Mouse (Mus musculus): ENCODE data around the gene Hemk1. TPM values are rescaled to one million over a fixed set of nuclear protein-coding genes. Genes with fewer than 3 reads are reported as not detected.

The Hemk1 gene
- polyA plus RNA-seq, 1 experiment from 2014 or later = 19.2 TPM

GRCm38 (mm10) chr9:107370106-107370463 is 31.9 kb upstream of the Hemk1 start:
- H3K27ac ChIP-seq (ENCODE audit: low read length) = peak overlapping the region; percentile 60
- ATAC-seq = no peak
- 8% methylated on average over 4 of the region's 4 CpGs for WGBS

GRCm38 (mm10) chr9:107369270-107370105 is 31.3 kb upstream of the Hemk1 start:
- no peaks in the 10 kb centered on the region for H3K9me3 ChIP-seq (replicated peaks; ENCODE audit: control insufficient read depth, low read length, poor library complexity, severe bottlenecking)
- peaks cover 7% of the 10 kb centered on the region for H3K4me1 ChIP-seq (ENCODE audit: control insufficient read depth, insufficient read depth, low read length)
- no peak overlapping the region for H3K4me2 ChIP-seq (ENCODE audit: low read length)
- WGBS = 31% methylated on average over 10 of the region's 10 CpGs
- H3K27me3 ChIP-seq (ENCODE audit: control insufficient read depth, insufficient read depth, low read depth, low read length) = no peaks in the 10 kb centered on the region
- peak; percentile 44; the same call in 1 of the 2 replicates for ATAC-seq
- no peak overlapping the region for H3K4me3 ChIP-seq (ENCODE audit: low read depth, low read length)
- H3K27ac ChIP-seq (ENCODE audit: low read length) = peak overlapping the region; percentile 60
- no peaks in the 10 kb centered on the region for H3K36me3 ChIP-seq (ENCODE audit: control insufficient read depth, insufficient read depth, low read length)
- H3K9ac ChIP-seq (ENCODE audit: low read depth, low read length) = no peak overlapping the region

More at GRCm38 (mm10) chr9:107370106-107370463, 31.9 kb upstream of the Hemk1 start:
- H3K27me3 ChIP-seq (ENCODE audit: control insufficient read depth, insufficient read depth, low read depth, low read length) = no peaks in the 10 kb centered on the region
- H3K36me3 ChIP-seq (ENCODE audit: control insufficient read depth, insufficient read depth, low read length) = no peaks in the 10 kb centered on the region
- H3K9ac ChIP-seq (ENCODE audit: low read depth, low read length) = no peak overlapping the region
- no peaks in the 10 kb centered on the region for H3K9me3 ChIP-seq (replicated peaks; ENCODE audit: control insufficient read depth, low read length, poor library complexity, severe bottlenecking)
- H3K4me1 ChIP-seq (ENCODE audit: control insufficient read depth, insufficient read depth, low read length) = peaks cover 7% of the 10 kb centered on the region
- H3K4me2 ChIP-seq (ENCODE audit: low read length) = no peak overlapping the region
- H3K4me3 ChIP-seq (ENCODE audit: low read depth, low read length) = no peak overlapping the region

- H3K4me2 ChIP-seq (ENCODE audit: low read length) = no peak overlapping the region
- no peak for ATAC-seq
- H3K9me3 ChIP-seq (replicated peaks; ENCODE audit: control insufficient read depth, low read length, poor library complexity, severe bottlenecking) = no peaks in the 10 kb centered on the region
- WGBS = 94% methylated on average over 1 of the region's 1 CpGs
- H3K27ac ChIP-seq (ENCODE audit: low read length) = 0 out of 2 replicates have a peak overlapping the region, but pooled peaks have one; percentile 22
- no peak overlapping the region for H3K9ac ChIP-seq (ENCODE audit: low read depth, low read length)
- H3K27me3 ChIP-seq (ENCODE audit: control insufficient read depth, insufficient read depth, low read depth, low read length) = no peaks in the 10 kb centered on the region
- no peaks in the 10 kb centered on the region for H3K36me3 ChIP-seq (ENCODE audit: control insufficient read depth, insufficient read depth, low read length)
- no peak overlapping the region for H3K4me3 ChIP-seq (ENCODE audit: low read depth, low read length)
- peaks cover 7% of the 10 kb centered on the region for H3K4me1 ChIP-seq (ENCODE audit: control insufficient read depth, insufficient read depth, low read length)
Observed at GRCm38 (mm10) chr9:107368302-107368701, 30.2 kb upstream of the Hemk1 start.

- WGBS = 2% methylated on average over 3 of the region's 3 CpGs
- Histone ChIP-seq H3K36me3 (ENCODE audit: control insufficient read depth, insufficient read depth, low read length) (no peaks in the 10 kb centered on the region), H3K27ac (ENCODE audit: low read length) (no peak overlapping the region), H3K4me1 (ENCODE audit: control insufficient read depth, insufficient read depth, low read length) (peaks cover 7% of the 10 kb centered on the region), H3K4me3 (ENCODE audit: low read depth, low read length) (no peak overlapping the region), H3K9ac (ENCODE audit: low read depth, low read length) (no peak overlapping the region), H3K4me2 (ENCODE audit: low read length) (no peak overlapping the region), H3K9me3 (replicated peaks; ENCODE audit: control insufficient read depth, low read length, poor library complexity, severe bottlenecking) (no peaks in the 10 kb centered on the region), H3K27me3 (ENCODE audit: control insufficient read depth, insufficient read depth, low read depth, low read length) (no peaks in the 10 kb centered on the region)
- ATAC-seq = no peak
Observed at GRCm38 (mm10) chr9:107366644-107367043, 28.5 kb upstream of the Hemk1 start.

GRCm38 (mm10) chr9:107360989-107361388 is 22.8 kb upstream of the Hemk1 start:
- no peak overlapping the region for H3K27ac ChIP-seq (ENCODE audit: low read length)
- H3K27me3 ChIP-seq (ENCODE audit: control insufficient read depth, insufficient read depth, low read depth, low read length) = no peaks in the 10 kb centered on the region; the same call in 1 of the 2 replicates
- H3K4me3 ChIP-seq (ENCODE audit: low read depth, low read length) = no peak overlapping the region
- peaks cover 7% of the 10 kb centered on the region; the same call in 1 of the 2 replicates for H3K4me1 ChIP-seq (ENCODE audit: control insufficient read depth, insufficient read depth, low read length)
- no peak overlapping the region for H3K9ac ChIP-seq (ENCODE audit: low read depth, low read length)
- ATAC-seq = no peak
- H3K9me3 ChIP-seq (replicated peaks; ENCODE audit: control insufficient read depth, low read length, poor library complexity, severe bottlenecking) = no peaks in the 10 kb centered on the region
- WGBS = 18% methylated on average over 3 of the region's 3 CpGs
- H3K4me2 ChIP-seq (ENCODE audit: low read length) = no peak overlapping the region
- H3K36me3 ChIP-seq (ENCODE audit: control insufficient read depth, insufficient read depth, low read length) = no peaks in the 10 kb centered on the region

- Histone ChIP-seq H3K9me3 (replicated peaks; ENCODE audit: control insufficient read depth, low read length, poor library complexity, severe bottlenecking) (no peaks in the 10 kb centered on the region), H3K27me3 (ENCODE audit: control insufficient read depth, insufficient read depth, low read depth, low read length) (no peaks in the 10 kb centered on the region; the same call in 1 of the 2 replicates), H3K4me2 (ENCODE audit: low read length) (no peak overlapping the region), H3K36me3 (ENCODE audit: control insufficient read depth, insufficient read depth, low read length) (no peaks in the 10 kb centered on the region), H3K27ac (ENCODE audit: low read length) (no peak overlapping the region), H3K4me1 (ENCODE audit: control insufficient read depth, insufficient read depth, low read length) (peaks cover 7% of the 10 kb centered on the region; the same call in 1 of the 2 replicates), H3K4me3 (ENCODE audit: low read depth, low read length) (no peak overlapping the region), H3K9ac (ENCODE audit: low read depth, low read length) (no peak overlapping the region)
- 19% methylated on average over 5 of the region's 5 CpGs for WGBS
- peak; percentile 61; the same call in 1 of the 2 replicates for ATAC-seq
Observed at GRCm38 (mm10) chr9:107357651-107358050, 19.5 kb upstream of the Hemk1 start.

GRCm38 (mm10) chr9:107355870-107356765 is 18.0 kb upstream of the Hemk1 start:
- H3K27ac ChIP-seq (ENCODE audit: low read length) = no peak overlapping the region
- ATAC-seq = no peak
- no peak overlapping the region for H3K9ac ChIP-seq (ENCODE audit: low read depth, low read length)
- no peaks in the 10 kb centered on the region for H3K9me3 ChIP-seq (replicated peaks; ENCODE audit: control insufficient read depth, low read length, poor library complexity, severe bottlenecking)
- H3K4me2 ChIP-seq (ENCODE audit: low read length) = no peak overlapping the region
- no peak overlapping the region for H3K4me3 ChIP-seq (ENCODE audit: low read depth, low read length)
- H3K4me1 ChIP-seq (ENCODE audit: control insufficient read depth, insufficient read depth, low read length) = peaks cover 2% of the 10 kb centered on the region; the same call in 1 of the 2 replicates
- no peaks in the 10 kb centered on the region; the same call in 1 of the 2 replicates for H3K27me3 ChIP-seq (ENCODE audit: control insufficient read depth, insufficient read depth, low read depth, low read length)
- H3K36me3 ChIP-seq (ENCODE audit: control insufficient read depth, insufficient read depth, low read length) = no peaks in the 10 kb centered on the region
- 59% methylated on average over 6 of the region's 7 CpGs for WGBS

GRCm38 (mm10) chr9:107354826-107355225 is 16.7 kb upstream of the Hemk1 start:
- 80% methylated on average over 1 of the region's 1 CpGs for WGBS
- Histone ChIP-seq H3K4me1 (ENCODE audit: control insufficient read depth, insufficient read depth, low read length) (no peaks in the 10 kb centered on the region), H3K27me3 (ENCODE audit: control insufficient read depth, insufficient read depth, low read depth, low read length) (no peaks in the 10 kb centered on the region; the same call in 1 of the 2 replicates), H3K9ac (ENCODE audit: low read depth, low read length) (no peak overlapping the region), H3K4me2 (ENCODE audit: low read length) (no peak overlapping the region), H3K36me3 (ENCODE audit: control insufficient read depth, insufficient read depth, low read length) (no peaks in the 10 kb centered on the region), H3K27ac (ENCODE audit: low read length) (no peak overlapping the region), H3K9me3 (replicated peaks; ENCODE audit: control insufficient read depth, low read length, poor library complexity, severe bottlenecking) (no peaks in the 10 kb centered on the region), H3K4me3 (ENCODE audit: low read depth, low read length) (no peak overlapping the region)
- no peak for ATAC-seq

Data from midbrain, embryonic 16.5 days (tissue).